Mouse (Mus musculus) hindbrain, embryonic 11.5 days (tissue): ENCODE measurements around the gene Wdr91. TPM values are rescaled to one million over a fixed set of nuclear protein-coding genes. Genes with fewer than 3 reads are reported as not detected.

Experiments used
- ATAC-seq: fragments of 200-750 bp; cut with Nextera tagmentation; 2 replicates; pipeline ENCODE4 v1.8.0; 2017; ENCODE audit warnings: mild to moderate bottlenecking, moderate TSS enrichment, moderate library complexity; ENCODE audit not compliant: low FRiP score
- DNase-seq: peaks from one replicate; pipeline ENCODE4 v3.0.0-alpha.2; 2015; ENCODE audit warnings: low spot score
- H3K27ac ChIP-seq: fragments of 300-500 bp; sonication (generic); 2 replicates; pipeline ENCODE4 v1.5.1; 2014; ENCODE audit warnings: mild to moderate bottlenecking, low read depth, low read length
- H3K27me3 ChIP-seq: fragments of 300-500 bp; sonication (generic); 2 replicates; pipeline ENCODE4 v1.6.1; 2014; ENCODE audit warnings: mild to moderate bottlenecking, low read length, moderate library complexity, mixed read lengths; ENCODE audit not compliant: control insufficient read depth, insufficient read depth
- H3K36me3 ChIP-seq: fragments of 300-500 bp; sonication (generic); 2 replicates; pipeline ENCODE4 v1.6.1; 2014; ENCODE audit warnings: mild to moderate bottlenecking, low read length, moderate library complexity, mixed read lengths; ENCODE audit not compliant: control insufficient read depth, insufficient read depth
- H3K4me1 ChIP-seq: fragments of 300-500 bp; sonication (generic); replicated peaks from 2 replicates; pipeline ENCODE4 v1.6.1; 2014; ENCODE audit warnings: low read length, mixed read lengths; ENCODE audit not compliant: control insufficient read depth, insufficient read depth
- H3K4me2 ChIP-seq: fragments of 300-500 bp; sonication (generic); replicated peaks from 2 replicates; pipeline ENCODE4 v1.6.1; 2014; ENCODE audit warnings: mild to moderate bottlenecking, low read depth, low read length
- H3K4me3 ChIP-seq: fragments of 300-500 bp; sonication (generic); 2 replicates; pipeline ENCODE4 v1.5.1; 2014; ENCODE audit warnings: low read depth, low read length
- H3K9ac ChIP-seq: fragments of 300-500 bp; sonication (generic); 2 replicates; pipeline ENCODE4 v1.6.1; 2014; ENCODE audit warnings: low read depth, low read length
- H3K9me3 ChIP-seq: fragments of 300-500 bp; sonication (generic); 2 replicates; pipeline ENCODE4 v1.6.1; 2016; ENCODE audit warnings: low read length; ENCODE audit not compliant: control insufficient read depth
- WGBS: fragments of 180-500 bp; shearing (Covaris S2); extraction: QIAGEN DNeasy Blood & Tissue Kit; methylation state at CpG from one replicate; pipeline ENCODE4 v1.1.7; 2014; 5-methylcytosine and 5-hydroxymethylcytosine counted together
- polyA plus RNA-seq: library from polyadenylated mRNA; unstranded; fragments of >200 nt; fragmentation: Nextera tagmentation; extraction: Ambion mirVana; gene quantifications from 2 replicates; pipeline ENCODE4 v1.2.1, GENCODE M21; 2014

Gene Wdr91
- polyA plus RNA-seq, 1 experiment from 2014 or later, result 12.3 TPM

DNA sequence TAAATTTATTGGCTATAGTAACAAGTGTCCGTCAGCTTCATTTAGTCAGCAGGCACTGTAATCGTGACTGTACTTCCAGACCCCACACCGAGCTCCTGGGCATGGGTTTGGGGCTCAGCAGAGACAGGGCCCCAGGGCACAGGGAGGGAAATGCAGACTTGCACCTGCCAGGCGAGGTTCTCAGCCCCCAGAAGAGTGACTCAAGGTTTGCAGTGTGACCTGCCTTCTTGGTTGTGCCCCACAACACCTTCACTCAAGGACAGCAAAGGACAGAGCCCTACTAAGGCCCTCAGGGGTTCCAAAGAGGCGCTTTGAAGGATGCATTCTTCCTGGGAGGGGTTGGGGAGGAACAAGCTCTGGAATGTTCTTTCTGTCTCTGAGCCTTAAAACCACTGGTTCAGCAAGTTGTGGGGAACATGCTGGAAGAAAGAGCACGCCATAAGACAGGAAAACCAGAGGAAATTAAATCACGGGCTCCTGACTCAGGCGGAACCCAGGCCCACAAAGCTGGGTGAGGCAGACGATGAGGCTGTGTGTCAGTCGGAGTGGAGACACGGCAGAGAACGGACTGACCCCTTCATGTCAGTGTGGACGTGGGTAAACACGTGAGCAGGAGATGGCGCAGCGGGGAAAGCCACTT, 31.5 kb downstream of the Wdr91 start:
- ATAC-seq (no peak), DNase-seq (no peak)
- 88% methylated on average over 16 of the region's 16 CpGs for WGBS
- no peak overlapping the region for H3K27ac ChIP-seq
- no peaks in the 10 kb centered on the region for H3K9me3 ChIP-seq
- H3K4me1 ChIP-seq, result no peaks in the 10 kb centered on the region
- no peaks in the 10 kb centered on the region for H3K36me3 ChIP-seq
- H3K27me3 ChIP-seq, result no peaks in the 10 kb centered on the region
- no peak overlapping the region for H3K4me3 ChIP-seq
- no peak overlapping the region for H3K4me2 ChIP-seq
- H3K9ac ChIP-seq, result no peak overlapping the region

DNA sequence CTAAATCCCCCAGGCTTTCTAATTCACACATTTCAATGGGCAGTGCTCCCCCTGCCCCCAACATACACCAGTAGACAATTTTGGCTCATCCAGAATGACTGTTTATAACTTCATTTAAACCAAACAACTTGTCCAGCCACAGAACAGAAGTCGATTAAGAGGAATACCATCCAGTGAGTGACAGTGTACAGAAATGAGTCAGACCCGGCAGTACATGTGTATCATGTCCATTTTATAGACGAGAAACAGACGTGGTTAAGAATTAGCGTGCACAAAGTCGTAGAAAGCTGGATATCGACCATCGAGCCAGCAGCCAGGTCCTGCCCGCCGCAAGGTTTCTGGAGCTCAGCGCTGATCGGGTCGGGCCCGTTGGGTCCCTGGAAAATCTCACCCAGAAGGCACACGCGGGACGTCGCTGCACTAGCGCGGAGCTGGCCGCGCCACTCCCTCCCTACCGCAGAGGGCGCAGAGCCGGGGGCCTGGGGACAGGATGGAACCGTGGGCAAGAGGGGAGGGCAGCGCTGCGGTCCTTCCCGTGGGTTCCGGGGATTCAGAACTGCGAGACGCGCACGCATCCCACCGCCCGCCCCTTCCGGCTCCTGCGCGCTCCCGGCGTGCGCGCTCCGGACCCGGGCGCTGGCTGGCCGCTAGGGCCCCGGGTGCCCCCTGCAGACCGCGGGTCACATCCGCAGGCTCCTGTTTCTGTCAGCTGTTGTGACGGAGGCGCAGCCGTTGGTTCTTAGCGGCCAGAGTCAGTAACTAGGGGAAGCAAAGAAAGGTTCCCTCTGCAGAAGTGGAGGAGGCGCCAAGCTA, 33.0 kb downstream of the Wdr91 start, which contains the start of gene Cyren:
Gene Cyren, minus strand, starts transcription at position 552 of the 813 bp plus-strand sequence.
- peak within 1 kb of the TSS; percentile 68 for H3K4me3 ChIP-seq
- no peaks in the 10 kb centered on the region for H3K9me3 ChIP-seq
- peak within 1 kb of the TSS; percentile 85 for H3K27ac ChIP-seq
- peak; percentile 92 for ATAC-seq
- WGBS, result under 1% methylated on average over 53 of the region's 56 CpGs
- H3K9ac ChIP-seq, result peak within 1 kb of the TSS; percentile 90
- peak; percentile 98 for DNase-seq
- no peaks in the 10 kb centered on the region for H3K4me1 ChIP-seq
- H3K36me3 ChIP-seq, result no peaks in the 10 kb centered on the region
- H3K27me3 ChIP-seq, result no peaks in the 10 kb centered on the region
- peak within 1 kb of the TSS; percentile 67 for H3K4me2 ChIP-seq

DNA sequence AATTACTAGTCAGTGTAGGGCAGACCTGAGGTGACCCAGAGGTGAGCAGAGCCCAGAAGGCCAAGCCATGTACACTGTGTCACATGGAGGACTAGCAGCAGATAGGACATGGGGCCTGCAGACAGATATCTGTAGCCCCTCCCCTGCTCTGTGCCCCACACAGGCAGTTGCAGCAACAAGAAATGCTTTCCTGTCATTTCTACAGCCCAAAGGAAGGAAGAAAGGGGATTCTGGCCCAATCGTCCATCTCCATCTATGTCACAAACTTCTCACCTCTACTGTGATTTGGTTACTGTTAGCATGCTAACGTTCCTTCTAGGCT, 33.9 kb downstream of the Wdr91 start:
- H3K27me3 ChIP-seq, result no peaks in the 10 kb centered on the region
- peak overlapping the region; percentile 90 for H3K9ac ChIP-seq
- no peaks in the 10 kb centered on the region for H3K4me1 ChIP-seq
- H3K27ac ChIP-seq, result no peak overlapping the region
- DNase-seq, result no peak
- no peaks in the 10 kb centered on the region for H3K36me3 ChIP-seq
- H3K4me2 ChIP-seq, result peak overlapping the region; percentile 67
- no peak for ATAC-seq
- WGBS, result 53% methylated on average over 2 of the region's 2 CpGs
- H3K4me3 ChIP-seq, result peak overlapping the region; percentile 68; the same call in 1 of the 2 replicates
- no peaks in the 10 kb centered on the region for H3K9me3 ChIP-seq

DNA sequence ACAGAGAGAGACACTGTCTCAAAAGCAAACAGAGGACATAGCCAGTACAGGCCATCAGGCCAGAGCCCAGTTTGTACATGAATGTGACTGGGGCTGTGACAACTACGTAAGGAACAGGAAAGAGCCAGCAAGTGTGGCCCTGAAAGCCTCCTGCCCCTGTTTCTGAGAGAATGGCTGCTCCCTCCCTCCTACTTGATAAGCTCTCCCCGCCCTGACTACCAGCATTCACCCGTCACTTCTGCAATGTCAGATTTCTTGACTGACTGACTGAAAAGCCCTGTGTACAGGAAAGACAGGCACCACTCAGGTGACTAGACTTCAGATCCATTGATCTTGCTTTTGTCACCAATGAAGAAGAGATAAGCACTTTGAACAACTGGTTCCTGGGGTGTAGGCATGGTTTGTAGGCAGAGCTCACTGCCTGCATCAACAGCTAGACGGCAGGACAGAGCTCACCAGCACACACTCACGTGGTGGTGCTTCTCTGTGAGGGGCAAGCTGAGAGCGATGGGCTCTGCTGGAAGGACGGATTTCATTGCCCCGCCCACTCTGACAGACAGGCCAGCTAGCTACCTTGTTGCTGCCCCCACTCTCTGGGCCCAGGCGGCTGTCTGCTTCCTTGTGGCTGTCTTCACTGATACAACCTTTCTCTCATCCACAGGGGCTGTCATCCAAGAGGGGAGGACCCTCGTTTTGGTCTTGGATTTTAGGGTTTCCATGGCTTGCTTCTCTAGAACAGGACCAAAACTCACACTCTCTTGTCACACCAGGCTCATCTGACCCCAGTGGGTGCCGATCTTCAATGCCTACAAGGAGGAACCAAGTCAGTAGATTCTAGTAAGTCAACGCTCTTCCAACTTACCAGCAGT, 34.5 kb downstream of the Wdr91 start:
- no peak overlapping the region; the same call in 1 of the 2 replicates for H3K4me3 ChIP-seq
- no peaks in the 10 kb centered on the region for H3K27me3 ChIP-seq
- no peak overlapping the region; the same call in 1 of the 2 replicates for H3K4me2 ChIP-seq
- H3K27ac ChIP-seq, result no peak overlapping the region
- DNase-seq (no peak), ATAC-seq (no peak)
- no peaks in the 10 kb centered on the region for H3K36me3 ChIP-seq
- H3K9ac ChIP-seq, result peak overlapping the region; percentile 90; the same call in 1 of the 2 replicates
- H3K4me1 ChIP-seq, result no peaks in the 10 kb centered on the region
- WGBS, result 58% methylated on average over 12 of the region's 12 CpGs
- H3K9me3 ChIP-seq, result no peaks in the 10 kb centered on the region

DNA sequence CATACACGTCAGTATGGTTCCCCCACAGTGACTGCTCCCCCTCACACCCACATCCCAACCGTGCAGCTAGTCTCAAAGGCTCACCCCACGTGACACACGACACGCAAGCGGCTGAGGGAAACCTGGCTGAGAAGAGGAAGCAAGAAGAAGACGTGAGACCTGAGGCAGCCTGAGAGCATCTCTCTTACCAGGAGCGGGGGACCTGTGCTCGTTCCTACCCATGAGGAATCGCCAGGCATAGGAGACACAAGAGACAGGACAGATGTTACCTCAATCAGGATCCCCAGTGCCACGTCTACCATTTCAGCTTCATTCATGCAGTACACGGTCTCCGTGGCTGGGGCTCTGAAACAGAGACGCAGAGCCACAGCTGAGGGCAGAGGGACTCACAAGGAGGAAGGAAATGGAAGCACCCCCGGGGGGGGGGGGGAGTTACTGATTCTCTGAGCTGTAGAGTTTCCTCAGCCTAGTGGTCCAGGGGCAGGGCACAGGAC, 35.4 kb downstream of the Wdr91 start:
- Histone ChIP-seq H3K27ac (no peak overlapping the region), H3K4me2 (no peak overlapping the region), H3K4me3 (no peak overlapping the region), H3K9me3 (no peaks in the 10 kb centered on the region), H3K9ac (no peak overlapping the region), H3K27me3 (no peaks in the 10 kb centered on the region), H3K36me3 (no peaks in the 10 kb centered on the region), H3K4me1 (no peaks in the 10 kb centered on the region)
- no peak for ATAC-seq
- WGBS, result 89% methylated on average over 15 of the region's 15 CpGs
- no peak for DNase-seq

DNA sequence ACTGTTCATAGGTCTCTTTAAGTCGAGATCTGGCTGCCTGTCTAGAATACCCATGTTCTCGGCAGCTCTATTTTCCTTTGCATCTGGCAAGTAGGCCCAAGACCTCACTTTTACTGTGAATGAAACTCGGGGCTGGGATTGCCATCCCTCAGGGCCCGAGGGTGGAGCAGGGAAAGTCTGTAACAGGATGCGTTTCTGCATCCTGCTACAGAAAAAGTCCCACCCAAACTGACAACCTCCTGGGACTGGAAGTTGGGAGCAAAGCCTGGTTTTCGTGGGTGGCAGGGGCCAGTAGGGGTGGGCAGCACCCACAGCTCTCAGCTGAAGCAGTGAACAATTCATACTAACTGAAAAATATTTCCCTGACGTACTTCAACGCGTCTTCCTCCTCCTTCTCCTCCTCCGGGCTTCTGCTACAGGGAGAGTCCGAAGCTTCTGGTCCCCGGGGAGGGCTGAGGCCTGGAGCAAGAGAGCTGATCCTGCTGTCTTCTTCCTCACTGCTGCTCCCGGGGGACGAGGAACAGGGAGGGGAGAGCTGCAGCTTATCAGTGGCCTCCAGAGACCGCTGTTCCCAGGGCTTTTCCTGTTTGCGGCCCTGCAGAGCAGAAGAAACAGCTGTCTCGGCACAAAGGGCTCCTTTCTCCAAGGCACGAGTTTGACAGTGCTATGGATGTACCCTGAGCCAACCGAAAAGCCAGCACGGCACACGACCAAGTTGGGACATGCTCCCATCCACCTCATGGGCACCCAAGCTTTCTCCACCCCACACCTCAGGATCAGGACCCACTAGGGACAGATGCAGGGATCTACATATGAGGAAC, 36.4 kb downstream of the Wdr91 start:
- no peak overlapping the region for H3K9ac ChIP-seq
- ATAC-seq (no peak), DNase-seq (no peak)
- 77% methylated on average over 21 of the region's 21 CpGs for WGBS
- H3K4me1 ChIP-seq, result no peaks in the 10 kb centered on the region
- no peak overlapping the region for H3K27ac ChIP-seq
- H3K9me3 ChIP-seq, result no peaks in the 10 kb centered on the region
- no peaks in the 10 kb centered on the region for H3K27me3 ChIP-seq
- no peaks in the 10 kb centered on the region for H3K36me3 ChIP-seq
- no peak overlapping the region for H3K4me2 ChIP-seq
- H3K4me3 ChIP-seq, result no peak overlapping the region

DNA sequence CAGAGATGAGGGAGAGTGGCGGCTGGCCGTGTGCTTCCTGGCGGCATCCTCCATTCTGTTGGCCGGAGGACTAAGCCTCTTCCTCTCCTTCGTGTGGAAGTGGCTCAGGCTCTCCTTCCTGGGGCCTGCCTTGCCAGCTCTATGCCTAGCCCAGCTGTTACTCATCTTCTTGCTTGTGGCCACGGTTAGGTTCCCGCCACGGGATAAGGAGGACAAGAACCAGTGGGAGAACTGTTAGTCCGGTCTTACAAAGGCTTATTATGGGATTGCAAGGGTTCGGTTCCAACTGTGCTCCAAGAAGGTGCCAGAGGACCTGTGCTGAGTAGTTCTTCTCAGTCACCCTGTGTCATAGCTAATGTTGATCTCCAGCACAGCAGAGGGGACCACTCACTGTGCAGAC, 37.8 kb downstream of the Wdr91 start:
- no peaks in the 10 kb centered on the region for H3K4me1 ChIP-seq
- H3K36me3 ChIP-seq, result no peaks in the 10 kb centered on the region
- H3K4me2 ChIP-seq, result no peak overlapping the region
- 88% methylated on average over 10 of the region's 10 CpGs for WGBS
- H3K9me3 ChIP-seq, result no peaks in the 10 kb centered on the region
- DNase-seq (no peak), ATAC-seq (no peak)
- no peak overlapping the region for H3K9ac ChIP-seq
- H3K27me3 ChIP-seq, result no peaks in the 10 kb centered on the region
- H3K4me3 ChIP-seq, result no peak overlapping the region
- H3K27ac ChIP-seq, result no peak overlapping the region

DNA sequence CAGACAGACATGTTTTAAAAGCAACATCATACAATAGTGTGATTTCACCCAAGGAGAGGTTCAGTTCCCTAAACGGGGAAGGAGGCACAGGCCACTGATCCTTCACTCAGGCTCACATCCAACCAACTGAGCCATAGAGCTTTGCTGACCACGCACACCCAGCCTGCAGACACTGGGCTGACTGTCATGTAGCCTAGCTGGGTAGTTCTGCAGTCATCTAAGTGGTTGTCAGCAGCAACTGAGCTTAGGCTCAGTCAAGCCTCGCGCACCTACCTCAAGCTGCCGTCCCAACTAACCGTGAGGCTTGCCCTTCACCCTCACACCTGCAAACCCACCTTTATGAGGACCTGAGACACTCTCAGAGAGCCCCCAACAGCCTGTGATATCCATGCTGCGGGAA, 38.7 kb downstream of the Wdr91 start:
- Histone ChIP-seq H3K9ac (no peak overlapping the region), H3K36me3 (no peaks in the 10 kb centered on the region), H3K4me1 (0 out of 2 replicates have a peak, but pooled peaks cover 1% of the 10 kb centered on the region), H3K27me3 (no peaks in the 10 kb centered on the region), H3K4me2 (no peak overlapping the region), H3K9me3 (no peaks in the 10 kb centered on the region), H3K4me3 (no peak overlapping the region), H3K27ac (no peak overlapping the region)
- WGBS, result 93% methylated on average over 7 of the region's 7 CpGs
- ATAC-seq (no peak), DNase-seq (no peak)
